Mouse (Mus musculus) limb, embryonic 12.5 days (tissue): ENCODE measurements around the gene Iqgap3. TPM values are rescaled to one million over a fixed set of nuclear protein-coding genes. Genes with fewer than 3 reads are reported as not detected.
A peak's percentile ranks its signal among the peaks of the same experiment; 100 is the strongest.

Source experiments
- ATAC-seq: fragments of 200-750 bp; cut with Nextera tagmentation; 2 replicates; pipeline ENCODE4 v1.8.0; 2017; ENCODE audit warnings: low read depth, moderate TSS enrichment; ENCODE audit not compliant: insufficient number of reproducible peaks, insufficient read depth, low FRiP score, low TSS enrichment
- H3K27ac ChIP-seq: fragments of 300-500 bp; sonication (generic); 2 replicates; pipeline ENCODE4 v1.5.1; 2016; ENCODE audit warnings: mild to moderate bottlenecking, moderate library complexity
- H3K27me3 ChIP-seq: fragments of 300-500 bp; sonication (generic); 2 replicates; pipeline ENCODE4 v1.6.1; 2016; ENCODE audit warnings: mild to moderate bottlenecking, moderate library complexity
- H3K36me3 ChIP-seq: fragments of 300-500 bp; sonication (generic); 2 replicates; pipeline ENCODE4 v1.6.1; 2016; ENCODE audit warnings: mild to moderate bottlenecking, moderate library complexity
- H3K4me1 ChIP-seq: fragments of 300-500 bp; sonication (generic); replicated peaks from 2 replicates; pipeline ENCODE4 v1.6.1; 2016
- H3K4me2 ChIP-seq: fragments of 300-500 bp; sonication (generic); 2 replicates; pipeline ENCODE4 v1.6.1; 2016; ENCODE audit warnings: mild to moderate bottlenecking, moderate library complexity
- H3K4me3 ChIP-seq: fragments of 300-500 bp; sonication (generic); replicated peaks from 2 replicates; pipeline ENCODE4 v1.5.1; 2016; ENCODE audit warnings: mild to moderate bottlenecking
- H3K9ac ChIP-seq: fragments of 300-500 bp; sonication (generic); replicated peaks from 2 replicates; pipeline ENCODE4 v1.6.1; 2016; ENCODE audit warnings: mild to moderate bottlenecking, moderate library complexity
- H3K9me3 ChIP-seq: fragments of 300-500 bp; sonication (generic); 2 replicates; pipeline ENCODE4 v1.6.1; 2016; ENCODE audit warnings: mild to moderate bottlenecking, moderate library complexity
- WGBS: fragments of 180-500 bp; shearing (Covaris S2); methylation state at CpG from one replicate; pipeline ENCODE4 v1.1.7; 2016; 5-methylcytosine and 5-hydroxymethylcytosine counted together
- polyA plus RNA-seq: library from polyadenylated mRNA; unstranded; fragments of >200 nt; fragmentation: Nextera tagmentation; extraction: Ambion mirVana; gene quantifications from 2 replicates; pipeline ENCODE4 v1.2.1, GENCODE M21; 2016

Gene Iqgap3
- polyA plus RNA-seq, 1 experiment from 2014 or later, result 24.3 TPM

- WGBS, result 18% methylated on average over 25 of the region's 25 CpGs
- Histone ChIP-seq H3K4me3 (peak overlapping the region; percentile 61), H3K9me3 (no peaks in the 10 kb centered on the region), H3K27ac (peak overlapping the region; percentile 98), H3K27me3 (no peaks in the 10 kb centered on the region), H3K9ac (peak overlapping the region; percentile 67), H3K4me1 (peaks cover 51% of the 10 kb centered on the region), H3K4me2 (peak overlapping the region; percentile 94), H3K36me3 (no peaks in the 10 kb centered on the region)
- no peak for ATAC-seq
Observed at GRCm38 (mm10) chr3:88139243-88140177, 57.7 kb downstream of the Iqgap3 start.

DNA sequence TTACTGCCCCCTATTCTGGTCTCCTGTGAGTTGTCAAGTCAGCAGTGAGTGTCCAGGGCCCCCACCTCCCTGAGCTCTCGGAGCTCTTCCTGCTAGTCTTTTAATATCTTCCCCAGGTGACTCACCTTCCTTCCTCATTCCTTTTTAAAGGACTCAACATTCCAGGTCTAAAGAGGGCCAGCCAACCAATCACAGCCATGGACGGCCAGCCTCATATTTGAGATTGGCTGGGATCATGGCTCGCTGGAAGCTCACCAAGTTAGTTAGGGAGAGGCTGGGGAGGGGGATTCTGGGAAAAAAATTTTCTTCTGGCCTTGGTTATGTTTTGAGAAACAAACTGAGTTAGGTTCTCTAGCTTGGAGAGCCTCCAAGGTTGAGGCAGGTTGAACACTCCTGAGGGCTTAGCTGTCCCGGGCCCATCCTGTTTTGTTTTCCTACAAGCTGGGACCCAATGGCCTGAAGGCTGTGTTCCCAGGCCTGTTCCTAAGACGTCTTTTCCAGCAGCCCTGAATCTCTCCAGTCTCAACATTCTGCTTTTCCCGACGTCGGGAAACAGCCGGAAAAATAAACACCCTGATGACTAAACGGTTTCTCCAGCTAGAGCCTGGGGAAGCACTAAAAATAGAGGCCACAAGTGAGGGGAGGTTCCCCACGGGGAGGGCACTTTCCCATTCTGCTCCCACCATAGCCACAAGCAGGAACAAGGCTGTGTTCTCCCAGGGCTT is 58.6 kb downstream of the Iqgap3 start:
- Histone ChIP-seq H3K27ac (peak overlapping the region; percentile 98), H3K27me3 (no peaks in the 10 kb centered on the region), H3K4me1 (peaks cover 59% of the 10 kb centered on the region), H3K9ac (no peak overlapping the region), H3K36me3 (0 out of 2 replicates have a peak, but pooled peaks cover 2% of the 10 kb centered on the region), H3K9me3 (no peaks in the 10 kb centered on the region), H3K4me2 (peak overlapping the region; percentile 94), H3K4me3 (no peak overlapping the region)
- WGBS, result 12% methylated on average over 11 of the region's 11 CpGs
- no peak for ATAC-seq

DNA sequence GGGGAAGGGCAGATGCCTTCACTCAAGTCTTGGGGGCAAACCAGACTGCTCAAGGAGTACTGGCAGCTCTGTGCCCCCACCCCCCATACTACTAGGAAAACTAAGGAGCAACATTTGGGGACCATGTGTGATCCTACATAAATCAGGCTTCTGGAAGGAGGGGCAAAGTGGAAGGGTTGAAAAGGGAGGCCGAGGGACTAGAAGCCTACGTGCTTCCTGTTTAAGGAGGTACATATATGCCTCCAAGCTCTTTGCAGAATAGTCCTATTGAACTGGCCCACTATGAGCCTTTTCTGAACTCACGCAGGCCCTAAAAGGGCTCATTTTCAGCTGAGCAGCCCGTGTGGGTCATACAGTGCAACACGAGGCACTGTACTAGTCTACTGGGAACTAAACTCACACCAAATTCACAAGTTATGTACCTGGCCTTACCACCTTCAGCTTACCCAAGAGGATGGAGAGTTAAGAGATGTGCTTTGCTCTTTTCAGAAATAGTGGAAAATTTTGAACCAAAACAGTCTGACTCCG is 59.2 kb downstream of the Iqgap3 start:
- peak overlapping the region; percentile 94 for H3K4me2 ChIP-seq
- peak overlapping the region; percentile 94; the same call in 1 of the 2 replicates for H3K4me3 ChIP-seq
- 27% methylated on average over 6 of the region's 6 CpGs for WGBS
- H3K9ac ChIP-seq, result 0 out of 2 replicates have a peak overlapping the region, but pooled peaks have one; percentile 23
- peaks cover 65% of the 10 kb centered on the region for H3K4me1 ChIP-seq
- 0 out of 2 replicates have a peak, but pooled peaks cover 6% of the 10 kb centered on the region for H3K36me3 ChIP-seq
- H3K27me3 ChIP-seq, result no peaks in the 10 kb centered on the region
- no peaks in the 10 kb centered on the region for H3K9me3 ChIP-seq
- peak overlapping the region; percentile 98 for H3K27ac ChIP-seq
- ATAC-seq, result no peak

GRCm38 (mm10) chr3:88141439-88141786 is 59.6 kb downstream of the Iqgap3 start:
- WGBS, result 7% methylated on average over 9 of the region's 9 CpGs
- Histone ChIP-seq H3K27ac (peak overlapping the region; percentile 98), H3K4me1 (peaks cover 70% of the 10 kb centered on the region), H3K4me3 (peak overlapping the region; percentile 94), H3K9ac (peak overlapping the region; percentile 23; the same call in 1 of the 2 replicates), H3K27me3 (no peaks in the 10 kb centered on the region), H3K9me3 (no peaks in the 10 kb centered on the region), H3K4me2 (peak overlapping the region; percentile 94), H3K36me3 (0 out of 2 replicates have a peak, but pooled peaks cover 6% of the 10 kb centered on the region)
- ATAC-seq, result no peak

DNA sequence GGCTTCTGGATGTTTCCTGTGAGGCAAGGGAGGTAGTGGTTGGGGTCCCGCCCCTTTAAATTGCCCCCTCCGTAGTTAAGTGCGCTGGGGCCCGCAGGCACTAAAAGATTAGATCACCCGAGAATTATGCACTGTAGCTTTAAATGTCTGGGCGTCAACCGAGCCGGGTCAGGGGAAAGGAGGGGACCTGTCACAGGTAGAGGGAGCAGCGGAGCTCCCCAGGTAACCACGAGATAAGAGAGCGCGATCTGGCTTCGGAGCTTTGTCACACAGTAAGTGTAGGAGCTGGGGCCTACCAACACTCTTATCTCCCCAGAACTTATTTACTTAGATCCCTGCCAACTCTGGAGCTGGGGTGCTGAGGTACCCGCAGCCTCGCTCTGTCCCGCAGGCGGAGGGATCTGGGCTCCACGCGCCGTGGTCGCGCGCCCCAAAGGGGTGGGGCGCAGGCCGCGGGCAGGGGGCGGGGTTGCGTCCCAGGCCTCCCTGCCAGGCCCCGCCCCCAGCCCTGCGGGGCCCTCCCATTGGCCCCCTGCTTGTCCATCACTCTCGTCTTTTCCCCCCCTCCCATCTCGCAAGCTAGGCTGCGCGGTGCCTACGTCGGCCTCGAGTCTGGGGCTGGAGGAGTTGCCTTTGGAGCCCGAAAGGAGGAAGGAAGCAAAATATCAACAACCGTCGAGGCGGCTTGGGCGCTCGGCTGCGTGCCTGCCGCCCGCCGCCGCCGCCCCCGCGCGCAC is 60.2 kb downstream of the Iqgap3 start, which contains the start of gene Mef2d:
TSS of gene Mef2d (plus strand) at position 586 of the 737 bp plus-strand sequence.
- under 1% methylated on average over 52 of the region's 52 CpGs for WGBS
- H3K4me1 ChIP-seq, result peaks cover 75% of the 10 kb centered on the region
- H3K4me3 ChIP-seq, result peak within 1 kb of the TSS; percentile 94
- peak within 1 kb of the TSS; percentile 94 for H3K4me2 ChIP-seq
- peak within 1 kb of the TSS; percentile 91 for H3K9ac ChIP-seq
- 0 out of 2 replicates have a peak, but pooled peaks cover 6% of the 10 kb centered on the region for H3K36me3 ChIP-seq
- no peaks in the 10 kb centered on the region for H3K27me3 ChIP-seq
- H3K9me3 ChIP-seq, result no peaks in the 10 kb centered on the region
- H3K27ac ChIP-seq, result peak within 1 kb of the TSS; percentile 98
- peak; percentile 81 for ATAC-seq

GRCm38 (mm10) chr3:88142546-88142915 is 60.8 kb downstream of the Iqgap3 start:
- Histone ChIP-seq H3K4me3 (peak overlapping the region; percentile 94), H3K36me3 (0 out of 2 replicates have a peak, but pooled peaks cover 6% of the 10 kb centered on the region), H3K4me2 (peak overlapping the region; percentile 94), H3K9ac (peak overlapping the region; percentile 91), H3K27me3 (no peaks in the 10 kb centered on the region), H3K27ac (peak overlapping the region; percentile 98), H3K4me1 (peaks cover 80% of the 10 kb centered on the region), H3K9me3 (no peaks in the 10 kb centered on the region)
- under 1% methylated on average over 57 of the region's 57 CpGs for WGBS
- peak; percentile 45; the same call in 1 of the 2 replicates for ATAC-seq

DNA sequence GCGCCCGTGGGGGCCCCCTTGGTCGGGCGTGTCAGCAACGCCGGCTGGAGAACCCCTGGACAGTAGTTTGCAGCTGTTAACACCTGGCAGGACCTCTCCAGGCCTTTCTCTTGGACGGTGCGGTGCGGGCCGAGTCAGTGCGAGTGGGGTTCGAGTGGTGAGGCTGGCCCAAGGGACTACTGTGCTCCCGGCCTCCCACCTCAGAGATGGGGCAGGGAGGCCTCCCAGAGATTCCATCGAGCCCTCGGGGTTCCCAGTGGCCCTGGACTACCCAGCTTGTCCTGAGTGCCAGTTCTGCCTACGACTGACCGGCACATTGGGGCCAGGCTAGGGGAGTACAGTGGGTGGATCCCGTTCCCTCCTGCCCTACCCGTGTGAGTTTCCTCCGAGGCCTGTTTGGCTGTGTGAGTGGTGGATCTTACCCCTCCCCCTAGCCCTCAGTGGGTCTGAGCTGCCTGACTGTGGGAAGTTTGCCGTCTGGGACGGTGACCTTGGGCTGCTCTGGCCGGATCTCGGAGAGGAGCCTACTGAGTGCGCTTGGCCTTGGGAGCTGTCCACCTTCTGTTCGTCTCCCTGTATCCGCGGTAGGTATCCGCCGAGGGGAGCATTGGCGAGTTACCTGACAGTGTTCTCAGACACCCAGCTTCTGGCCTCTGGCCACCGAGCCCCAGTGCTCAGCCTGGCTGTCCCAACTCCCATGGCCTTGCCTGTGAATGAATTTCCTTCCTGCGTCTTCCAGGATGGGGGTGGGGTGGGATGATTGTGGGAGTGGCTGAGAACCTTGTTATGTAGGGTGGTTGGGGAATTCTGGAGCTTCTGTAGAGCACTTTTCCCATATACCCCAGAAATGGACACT is 61.4 kb downstream of the Iqgap3 start:
- Histone ChIP-seq H3K4me1 (peaks cover 81% of the 10 kb centered on the region), H3K27me3 (no peaks in the 10 kb centered on the region), H3K4me3 (peak overlapping the region; percentile 94), H3K4me2 (peak overlapping the region; percentile 94), H3K27ac (peak overlapping the region; percentile 98), H3K36me3 (0 out of 2 replicates have a peak, but pooled peaks cover 6% of the 10 kb centered on the region), H3K9ac (peak overlapping the region; percentile 91), H3K9me3 (no peaks in the 10 kb centered on the region)
- 0 out of 2 replicates have a peak, but pooled peaks have one; percentile 18 for ATAC-seq
- under 1% methylated on average over 33 of the region's 33 CpGs for WGBS

GRCm38 (mm10) chr3:88143961-88144486 is 62.3 kb downstream of the Iqgap3 start:
- Histone ChIP-seq H3K27ac (0 out of 2 replicates have a peak overlapping the region, but pooled peaks have one; percentile 98), H3K4me1 (peaks cover 88% of the 10 kb centered on the region)

GRCm38 (mm10) chr3:88144648-88145410 is 63.1 kb downstream of the Iqgap3 start:
- Histone ChIP-seq H3K9ac (peak overlapping the region; percentile 91), H3K4me3 (peak overlapping the region; percentile 94), H3K9me3 (no peaks in the 10 kb centered on the region), H3K36me3 (0 out of 2 replicates have a peak, but pooled peaks cover 6% of the 10 kb centered on the region), H3K4me1 (peaks cover 88% of the 10 kb centered on the region), H3K27me3 (no peaks in the 10 kb centered on the region), H3K27ac (peak overlapping the region; percentile 98; the same call in 1 of the 2 replicates), H3K4me2 (peak overlapping the region; percentile 94)
- no peak for ATAC-seq
- 42% methylated on average over 6 of the region's 6 CpGs for whole genome bisulfite sequencing

More at GRCm38 (mm10) chr3:88143961-88144486, 62.3 kb downstream of the Iqgap3 start:
- Histone ChIP-seq H3K4me2 (peak overlapping the region; percentile 94), H3K4me3 (peak overlapping the region; percentile 94), H3K9ac (peak overlapping the region; percentile 91), H3K9me3 (no peaks in the 10 kb centered on the region), H3K36me3 (0 out of 2 replicates have a peak, but pooled peaks cover 6% of the 10 kb centered on the region), H3K27me3 (no peaks in the 10 kb centered on the region)
- ATAC-seq, result no peak
- 24% methylated on average over 5 of the region's 5 CpGs for WGBS
